Mouse (Mus musculus): ENCODE data around the gene Doc2g. TPM values are rescaled to one million over a fixed set of nuclear protein-coding genes. Genes with fewer than 3 reads are reported as not detected.

Doc2g gene
- polyA plus RNA-seq, 1 experiment from 2014 or later = 1.9 TPM

- Histone ChIP-seq H3K4me3 (ENCODE audit: low read depth, low read length) (no peak overlapping the region), H3K36me3 (ENCODE audit: control insufficient read depth, insufficient read depth, low read length) (no peaks in the 10 kb centered on the region), H3K27ac (ENCODE audit: low read depth, low read length) (no peak overlapping the region), H3K4me2 (replicated peaks; ENCODE audit: low read depth, low read length) (no peak overlapping the region), H3K4me1 (replicated peaks; ENCODE audit: control insufficient read depth, insufficient read depth, low read length) (no peaks in the 10 kb centered on the region), H3K27me3 (ENCODE audit: control insufficient read depth, insufficient read depth, low read length) (no peaks in the 10 kb centered on the region), H3K9me3 (ENCODE audit: control insufficient read depth, low read length) (no peaks in the 10 kb centered on the region), H3K9ac (ENCODE audit: low read depth, low read length) (no peak overlapping the region)
- ATAC-seq (ENCODE audit: low FRiP score) (no peak), DNase-seq (ENCODE audit: low spot score) (no peak)
- WGBS = 92% methylated on average over 3 of the region's 3 CpGs
Measured at GRCm38 (mm10) chr19:3995505-3995904, 7.6 kb upstream of the Doc2g start.

DNA sequence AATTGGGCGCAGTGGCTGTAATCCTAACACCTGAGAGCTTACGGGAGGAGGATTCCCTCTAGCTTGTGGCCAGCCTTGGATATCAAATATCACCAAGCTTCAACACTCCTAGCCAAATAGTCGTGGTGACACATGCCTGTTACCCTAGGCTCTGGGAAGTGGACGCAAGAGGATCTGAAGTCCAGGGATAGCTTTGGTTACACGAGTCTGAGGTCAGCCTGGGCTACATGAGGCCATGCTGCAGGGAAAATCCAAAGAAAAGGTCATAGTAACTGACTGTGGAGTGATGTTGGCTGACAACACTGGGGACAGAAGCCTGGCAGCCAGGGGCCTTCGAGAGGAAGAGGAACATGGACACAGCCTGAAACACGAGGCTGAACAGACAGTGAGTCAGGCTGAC lies 7.0 kb upstream of the Doc2g start:
- no peak overlapping the region for H3K9ac ChIP-seq (ENCODE audit: low read depth, low read length)
- 75% methylated on average over 7 of the region's 7 CpGs for WGBS

GRCm38 (mm10) chr19:3996747-3997146 lies 6.4 kb upstream of the Doc2g start:
- no peak for ATAC-seq (ENCODE audit: low FRiP score)
- Histone ChIP-seq H3K9ac (ENCODE audit: low read depth, low read length) (no peak overlapping the region), H3K4me2 (replicated peaks; ENCODE audit: low read depth, low read length) (no peak overlapping the region), H3K9me3 (ENCODE audit: control insufficient read depth, low read length) (no peaks in the 10 kb centered on the region), H3K4me1 (replicated peaks; ENCODE audit: control insufficient read depth, insufficient read depth, low read length) (peaks cover 3% of the 10 kb centered on the region), H3K36me3 (ENCODE audit: control insufficient read depth, insufficient read depth, low read length) (no peaks in the 10 kb centered on the region), H3K4me3 (ENCODE audit: low read depth, low read length) (no peak overlapping the region), H3K27me3 (ENCODE audit: control insufficient read depth, insufficient read depth, low read length) (no peaks in the 10 kb centered on the region), H3K27ac (ENCODE audit: low read depth, low read length) (no peak overlapping the region)
- WGBS = 84% methylated on average over 8 of the region's 8 CpGs
- DNase-seq (ENCODE audit: low spot score) = no peak

More for the DNA sequence above, 7.0 kb upstream of the Doc2g start:
- Histone ChIP-seq H3K4me3 (ENCODE audit: low read depth, low read length) (no peak overlapping the region), H3K27ac (ENCODE audit: low read depth, low read length) (no peak overlapping the region), H3K4me1 (replicated peaks; ENCODE audit: control insufficient read depth, insufficient read depth, low read length) (peaks cover under 1% of the 10 kb centered on the region), H3K27me3 (ENCODE audit: control insufficient read depth, insufficient read depth, low read length) (no peaks in the 10 kb centered on the region), H3K4me2 (replicated peaks; ENCODE audit: low read depth, low read length) (no peak overlapping the region), H3K9me3 (ENCODE audit: control insufficient read depth, low read length) (no peaks in the 10 kb centered on the region), H3K36me3 (ENCODE audit: control insufficient read depth, insufficient read depth, low read length) (no peaks in the 10 kb centered on the region)
- no peak for ATAC-seq (ENCODE audit: low FRiP score)
- no peak for DNase-seq (ENCODE audit: low spot score)

DNA sequence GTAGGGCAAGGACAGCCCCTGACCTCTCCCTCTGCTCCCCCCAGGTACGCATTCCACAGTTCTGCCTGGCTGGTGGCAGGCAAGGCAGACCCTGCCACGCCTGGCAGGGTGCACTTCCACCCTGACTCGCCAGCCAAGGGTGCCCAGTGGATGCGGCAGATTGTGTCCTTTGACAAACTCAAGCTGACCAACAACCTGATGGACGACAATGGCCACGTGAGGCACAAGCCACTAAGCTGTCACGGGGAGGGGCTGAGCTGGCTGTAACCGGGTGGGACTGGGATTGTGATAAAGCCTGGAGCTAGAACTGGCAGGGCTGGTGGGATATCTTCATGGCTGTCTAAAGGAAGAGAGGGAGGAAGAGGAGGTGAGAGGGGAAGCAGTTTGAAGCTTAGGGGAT lies 5.9 kb upstream of the Doc2g start:
- Histone ChIP-seq H3K36me3 (ENCODE audit: control insufficient read depth, insufficient read depth, low read length) (no peaks in the 10 kb centered on the region), H3K27me3 (ENCODE audit: control insufficient read depth, insufficient read depth, low read length) (no peaks in the 10 kb centered on the region), H3K9me3 (ENCODE audit: control insufficient read depth, low read length) (no peaks in the 10 kb centered on the region), H3K4me3 (ENCODE audit: low read depth, low read length) (no peak overlapping the region), H3K4me2 (replicated peaks; ENCODE audit: low read depth, low read length) (no peak overlapping the region), H3K4me1 (replicated peaks; ENCODE audit: control insufficient read depth, insufficient read depth, low read length) (peaks cover 3% of the 10 kb centered on the region), H3K27ac (ENCODE audit: low read depth, low read length) (no peak overlapping the region), H3K9ac (ENCODE audit: low read depth, low read length) (no peak overlapping the region)
- 73% methylated on average over 8 of the region's 8 CpGs for WGBS
- DNase-seq (ENCODE audit: low spot score) (no peak), ATAC-seq (ENCODE audit: low FRiP score) (no peak)

- H3K9ac ChIP-seq (ENCODE audit: low read depth, low read length) = no peak overlapping the region
- ATAC-seq (ENCODE audit: low FRiP score) (no peak), DNase-seq (ENCODE audit: low spot score) (no peak)
- no peaks in the 10 kb centered on the region for H3K36me3 ChIP-seq (ENCODE audit: control insufficient read depth, insufficient read depth, low read length)
- peaks cover 3% of the 10 kb centered on the region for H3K4me1 ChIP-seq (replicated peaks; ENCODE audit: control insufficient read depth, insufficient read depth, low read length)
- no peaks in the 10 kb centered on the region for H3K27me3 ChIP-seq (ENCODE audit: control insufficient read depth, insufficient read depth, low read length)
- H3K4me3 ChIP-seq (ENCODE audit: low read depth, low read length) = no peak overlapping the region
- no peak overlapping the region for H3K27ac ChIP-seq (ENCODE audit: low read depth, low read length)
- 73% methylated on average over 8 of the region's 8 CpGs for WGBS
- H3K4me2 ChIP-seq (replicated peaks; ENCODE audit: low read depth, low read length) = no peak overlapping the region
- H3K9me3 ChIP-seq (ENCODE audit: control insufficient read depth, low read length) = no peaks in the 10 kb centered on the region
Measured at GRCm38 (mm10) chr19:3998335-3998734, 4.8 kb upstream of the Doc2g start.

DNA sequence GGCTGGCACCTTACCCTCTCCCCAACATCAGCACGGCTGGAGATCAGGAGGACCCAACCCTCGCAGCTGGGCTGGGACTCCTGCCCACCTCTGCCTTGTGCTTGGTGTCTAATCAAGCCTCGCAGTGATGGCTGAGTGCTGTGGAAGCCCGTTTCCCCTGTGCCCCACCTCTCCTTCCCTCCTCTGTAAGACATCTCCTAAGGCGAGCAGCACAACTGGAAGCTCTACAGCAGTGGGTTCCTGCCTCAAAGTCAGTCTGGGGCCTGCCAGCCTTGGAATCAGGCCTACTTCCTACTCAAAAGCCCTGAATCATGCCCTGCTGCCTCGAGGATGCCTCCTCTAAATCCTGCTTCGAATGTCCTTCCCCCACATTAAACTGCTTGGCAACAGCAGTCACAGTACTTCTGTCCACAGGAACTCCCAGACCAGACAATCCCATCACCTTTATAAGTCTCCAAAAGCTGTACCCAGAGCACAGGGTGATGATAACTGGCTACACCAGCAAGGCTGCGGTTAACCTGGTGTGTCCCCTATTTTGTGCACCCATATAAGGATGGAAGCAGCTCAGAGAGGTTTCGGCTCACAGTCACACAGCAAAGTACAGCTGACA lies 3.9 kb upstream of the Doc2g start:
- no peak overlapping the region for H3K27ac ChIP-seq (ENCODE audit: low read depth, low read length)
- H3K4me1 ChIP-seq (replicated peaks; ENCODE audit: control insufficient read depth, insufficient read depth, low read length) = peaks cover 3% of the 10 kb centered on the region
- ATAC-seq (ENCODE audit: low FRiP score) = no peak
- H3K27me3 ChIP-seq (ENCODE audit: control insufficient read depth, insufficient read depth, low read length) = no peaks in the 10 kb centered on the region
- no peaks in the 10 kb centered on the region for H3K36me3 ChIP-seq (ENCODE audit: control insufficient read depth, insufficient read depth, low read length)
- 88% methylated on average over 9 of the region's 9 CpGs for WGBS
- H3K9me3 ChIP-seq (ENCODE audit: control insufficient read depth, low read length) = no peaks in the 10 kb centered on the region
- no peak overlapping the region; the same call in 1 of the 2 replicates for H3K4me3 ChIP-seq (ENCODE audit: low read depth, low read length)
- H3K4me2 ChIP-seq (replicated peaks; ENCODE audit: low read depth, low read length) = no peak overlapping the region
- DNase-seq (ENCODE audit: low spot score) = no peak
- H3K9ac ChIP-seq (ENCODE audit: low read depth, low read length) = no peak overlapping the region; the same call in 1 of the 2 replicates

GRCm38 (mm10) chr19:4000119-4000900 lies 2.8 kb upstream of the Doc2g start, which contains the start of the genes Nudt8 and Gm49405:
Nudt8 (plus strand) TSS chr19:4000580.
Gm49405 (plus strand) TSS chr19:4000626.
- H3K27me3 ChIP-seq (ENCODE audit: control insufficient read depth, insufficient read depth, low read length) = no peaks in the 10 kb centered on the region
- DNase-seq (ENCODE audit: low spot score) = peak; percentile 96
- H3K4me3 ChIP-seq (ENCODE audit: low read depth, low read length) = peak within 1 kb of the TSS; percentile 62
- peak within 1 kb of the TSS; percentile 76 for H3K9ac ChIP-seq (ENCODE audit: low read depth, low read length)
- H3K36me3 ChIP-seq (ENCODE audit: control insufficient read depth, insufficient read depth, low read length) = no peaks in the 10 kb centered on the region
- peaks cover 3% of the 10 kb centered on the region for H3K4me1 ChIP-seq (replicated peaks; ENCODE audit: control insufficient read depth, insufficient read depth, low read length)
- WGBS = under 1% methylated on average over 64 of the region's 64 CpGs
- H3K27ac ChIP-seq (ENCODE audit: low read depth, low read length) = peak within 1 kb of the TSS; percentile 94
- ATAC-seq (ENCODE audit: low FRiP score) = peak; percentile 92
- no peaks in the 10 kb centered on the region for H3K9me3 ChIP-seq (ENCODE audit: control insufficient read depth, low read length)
- peak within 1 kb of the TSS; percentile 94 for H3K4me2 ChIP-seq (replicated peaks; ENCODE audit: low read depth, low read length)

GRCm38 (mm10) chr19:4000949-4001525 lies 2.1 kb upstream of the Doc2g start:
- Histone ChIP-seq H3K36me3 (ENCODE audit: control insufficient read depth, insufficient read depth, low read length) (no peaks in the 10 kb centered on the region), H3K4me1 (replicated peaks; ENCODE audit: control insufficient read depth, insufficient read depth, low read length) (peaks cover 3% of the 10 kb centered on the region), H3K4me2 (replicated peaks; ENCODE audit: low read depth, low read length) (peak overlapping the region; percentile 94), H3K9me3 (ENCODE audit: control insufficient read depth, low read length) (no peaks in the 10 kb centered on the region), H3K9ac (ENCODE audit: low read depth, low read length) (peak overlapping the region; percentile 76), H3K27me3 (ENCODE audit: control insufficient read depth, insufficient read depth, low read length) (no peaks in the 10 kb centered on the region), H3K27ac (ENCODE audit: low read depth, low read length) (peak overlapping the region; percentile 94), H3K4me3 (ENCODE audit: low read depth, low read length) (peak overlapping the region; percentile 62)
- ATAC-seq (ENCODE audit: low FRiP score) = no peak
- WGBS = 22% methylated on average over 17 of the region's 17 CpGs
- DNase-seq (ENCODE audit: low spot score) = peak; percentile 29
